Mouse (Mus musculus): ENCODE measurements around the gene Tmem120b. TPM values are rescaled to one million over a fixed set of nuclear protein-coding genes. Genes with fewer than 3 reads are reported as not detected.

The Tmem120b gene
- polyA plus RNA-seq, 1 experiment from 2014 or later: 11.4 TPM

DNA sequence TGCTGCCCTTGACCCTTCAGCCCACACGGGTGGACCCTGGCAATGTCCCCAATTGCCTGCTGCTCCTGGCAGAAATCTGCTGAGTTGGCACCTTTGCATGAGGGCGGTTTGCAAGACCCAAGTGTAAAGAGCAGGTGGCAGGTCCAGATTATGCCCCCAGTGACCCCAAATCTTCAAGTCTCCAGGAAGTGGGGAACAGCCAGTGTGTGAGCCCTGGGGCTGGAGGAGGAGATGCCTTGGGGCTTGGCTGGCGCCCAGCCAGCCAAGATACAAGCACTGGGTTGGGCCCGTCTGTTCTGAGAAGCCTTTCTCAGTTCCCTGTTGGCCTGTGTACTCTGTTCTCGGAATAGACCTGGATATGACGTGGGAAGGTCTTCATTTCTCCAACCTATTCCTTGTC is 40.8 kb upstream of the Tmem120b start:
- Histone ChIP-seq H3K9me3 (replicated peaks; ENCODE audit: control insufficient read depth, low read length) (no peaks in the 10 kb centered on the region), H3K4me3 (ENCODE audit: low read depth, low read length) (no peak overlapping the region), H3K9ac (ENCODE audit: low read depth, low read length) (no peak overlapping the region), H3K27ac (ENCODE audit: low read depth, low read length) (no peak overlapping the region), H3K27me3 (ENCODE audit: control insufficient read depth, insufficient read depth, low read length) (no peaks in the 10 kb centered on the region), H3K36me3 (ENCODE audit: control insufficient read depth, insufficient read depth, low read length) (peaks cover 13% of the 10 kb centered on the region), H3K4me1 (ENCODE audit: control insufficient read depth, insufficient read depth, low read length) (peaks cover 17% of the 10 kb centered on the region), H3K4me2 (no peak overlapping the region)
- 60% methylated on average over 6 of the region's 6 CpGs for WGBS (ENCODE audit: insufficient replicate concordance)
- no peak for ATAC-seq (replicated peaks; ENCODE audit: insufficient number of reproducible peaks, low FRiP score, low TSS enrichment)

DNA sequence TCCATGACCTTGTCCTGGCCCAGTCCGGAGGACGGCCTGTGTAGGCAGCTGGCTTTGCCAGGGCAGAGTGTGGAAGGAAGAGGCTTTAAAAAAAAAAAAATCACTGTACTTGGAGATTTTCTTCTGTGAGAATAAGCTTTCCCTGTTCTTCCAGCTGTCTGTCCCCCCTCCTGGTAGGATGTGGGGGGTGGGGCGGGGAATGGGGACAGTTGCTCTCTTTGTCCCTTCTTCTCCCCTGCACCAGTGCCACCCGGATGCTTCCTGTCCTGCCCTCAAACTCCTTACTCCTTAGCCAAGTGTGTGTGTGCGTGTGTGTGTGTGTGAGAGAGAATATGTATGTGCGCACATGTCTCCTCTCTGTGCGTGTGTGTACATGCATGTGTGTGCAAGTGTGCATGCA is 38.5 kb upstream of the Tmem120b start:
- peaks cover 13% of the 10 kb centered on the region for H3K36me3 ChIP-seq (ENCODE audit: control insufficient read depth, insufficient read depth, low read length)
- H3K9ac ChIP-seq (ENCODE audit: low read depth, low read length): no peak overlapping the region
- H3K4me2 ChIP-seq: no peak overlapping the region
- no peak for ATAC-seq (replicated peaks; ENCODE audit: insufficient number of reproducible peaks, low FRiP score, low TSS enrichment)
- H3K27me3 ChIP-seq (ENCODE audit: control insufficient read depth, insufficient read depth, low read length): no peaks in the 10 kb centered on the region
- H3K4me3 ChIP-seq (ENCODE audit: low read depth, low read length): no peak overlapping the region
- H3K9me3 ChIP-seq (replicated peaks; ENCODE audit: control insufficient read depth, low read length): no peaks in the 10 kb centered on the region
- no peak overlapping the region for H3K27ac ChIP-seq (ENCODE audit: low read depth, low read length)
- H3K4me1 ChIP-seq (ENCODE audit: control insufficient read depth, insufficient read depth, low read length): peaks cover 14% of the 10 kb centered on the region
- 81% methylated on average over 7 of the region's 7 CpGs for WGBS (ENCODE audit: insufficient replicate concordance)

DNA sequence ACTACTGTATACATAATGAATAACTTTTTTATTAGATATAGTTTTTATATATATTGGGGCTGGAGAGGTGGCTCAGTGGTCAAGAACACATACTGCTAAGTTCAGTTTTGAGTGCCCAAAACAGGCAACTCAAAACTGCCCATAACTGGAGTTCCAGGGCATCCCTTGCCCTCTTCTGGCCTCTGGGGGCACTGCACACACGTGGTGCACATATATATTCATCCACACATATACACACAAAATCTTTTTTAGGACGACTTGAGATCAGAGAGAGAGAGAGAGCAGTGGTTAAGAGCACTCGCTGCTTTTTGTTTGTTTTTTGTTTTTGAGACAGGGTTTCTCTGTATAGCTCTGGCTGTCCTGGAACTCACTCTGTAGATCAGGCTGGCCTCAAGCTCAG is 36.9 kb upstream of the Tmem120b start:
- no peaks in the 10 kb centered on the region for H3K9me3 ChIP-seq (replicated peaks; ENCODE audit: control insufficient read depth, low read length)
- no peaks in the 10 kb centered on the region for H3K27me3 ChIP-seq (ENCODE audit: control insufficient read depth, insufficient read depth, low read length)
- H3K36me3 ChIP-seq (ENCODE audit: control insufficient read depth, insufficient read depth, low read length): peaks cover 13% of the 10 kb centered on the region
- peaks cover 15% of the 10 kb centered on the region for H3K4me1 ChIP-seq (ENCODE audit: control insufficient read depth, insufficient read depth, low read length)
- ATAC-seq (replicated peaks; ENCODE audit: insufficient number of reproducible peaks, low FRiP score, low TSS enrichment): no peak
- no peak overlapping the region for H3K9ac ChIP-seq (ENCODE audit: low read depth, low read length)
- WGBS (ENCODE audit: insufficient replicate concordance): 91% methylated on average over 3 of the region's 3 CpGs
- H3K4me3 ChIP-seq (ENCODE audit: low read depth, low read length): no peak overlapping the region
- no peak overlapping the region for H3K4me2 ChIP-seq
- no peak overlapping the region for H3K27ac ChIP-seq (ENCODE audit: low read depth, low read length)

DNA sequence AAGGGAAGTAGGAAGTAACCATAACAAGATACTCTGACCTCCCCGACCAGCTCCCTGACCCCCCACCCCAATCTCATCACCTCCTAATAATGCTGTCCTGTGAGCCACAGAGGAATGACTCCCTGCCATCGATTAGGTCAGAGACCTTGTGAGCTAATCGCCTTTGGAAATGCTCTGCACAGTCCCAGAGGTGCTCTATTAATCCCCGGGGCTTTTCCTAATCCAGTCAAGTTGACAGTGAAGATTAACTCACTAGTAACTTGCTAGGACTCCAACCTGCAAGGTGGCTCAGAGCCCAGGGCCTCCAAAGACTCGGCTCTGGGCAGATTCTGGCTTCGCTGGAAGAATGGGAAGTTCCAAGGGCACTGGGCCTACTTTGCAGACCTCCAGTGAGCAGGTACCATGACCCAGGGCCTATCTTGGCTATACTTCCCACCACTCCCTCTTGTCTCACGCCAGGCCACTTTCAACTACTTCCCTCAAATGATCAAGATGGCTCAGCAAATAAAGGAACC is 34.5 kb upstream of the Tmem120b start:
- Histone ChIP-seq H3K4me3 (ENCODE audit: low read depth, low read length) (no peak overlapping the region), H3K27ac (ENCODE audit: low read depth, low read length) (no peak overlapping the region), H3K4me2 (no peak overlapping the region), H3K9me3 (replicated peaks; ENCODE audit: control insufficient read depth, low read length) (no peaks in the 10 kb centered on the region), H3K4me1 (ENCODE audit: control insufficient read depth, insufficient read depth, low read length) (peaks cover 3% of the 10 kb centered on the region; the same call in 1 of the 2 replicates), H3K9ac (ENCODE audit: low read depth, low read length) (no peak overlapping the region), H3K36me3 (ENCODE audit: control insufficient read depth, insufficient read depth, low read length) (peaks cover 13% of the 10 kb centered on the region), H3K27me3 (ENCODE audit: control insufficient read depth, insufficient read depth, low read length) (no peaks in the 10 kb centered on the region)
- ATAC-seq (replicated peaks; ENCODE audit: insufficient number of reproducible peaks, low FRiP score, low TSS enrichment): no peak
- 71% methylated on average over 7 of the region's 7 CpGs for whole genome bisulfite sequencing (ENCODE audit: insufficient replicate concordance)

DNA sequence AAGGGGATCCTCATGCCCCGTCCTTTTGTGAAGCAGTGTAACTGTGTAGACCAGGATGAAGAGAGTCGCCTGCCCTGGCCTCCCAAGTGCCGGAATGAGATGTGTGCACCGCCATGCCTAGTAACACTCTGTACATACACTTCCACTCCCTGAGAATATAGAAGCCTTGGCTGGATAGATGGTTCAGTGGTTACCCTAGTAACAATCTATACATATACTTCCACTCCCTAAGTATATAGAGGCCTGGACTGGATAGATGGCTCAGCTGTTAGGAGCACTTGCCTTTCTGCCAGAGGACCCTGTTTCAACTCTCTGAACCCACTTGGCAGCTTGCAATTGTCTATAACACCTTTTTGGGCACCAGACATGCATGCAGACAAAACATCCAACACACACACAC is 33.1 kb upstream of the Tmem120b start:
- Histone ChIP-seq H3K4me1 (ENCODE audit: control insufficient read depth, insufficient read depth, low read length) (peaks cover 3% of the 10 kb centered on the region; the same call in 1 of the 2 replicates), H3K36me3 (ENCODE audit: control insufficient read depth, insufficient read depth, low read length) (peaks cover 6% of the 10 kb centered on the region), H3K4me3 (ENCODE audit: low read depth, low read length) (no peak overlapping the region), H3K9ac (ENCODE audit: low read depth, low read length) (no peak overlapping the region), H3K4me2 (no peak overlapping the region), H3K27me3 (ENCODE audit: control insufficient read depth, insufficient read depth, low read length) (no peaks in the 10 kb centered on the region), H3K9me3 (replicated peaks; ENCODE audit: control insufficient read depth, low read length) (no peaks in the 10 kb centered on the region), H3K27ac (ENCODE audit: low read depth, low read length) (no peak overlapping the region)
- no peak for ATAC-seq (replicated peaks; ENCODE audit: insufficient number of reproducible peaks, low FRiP score, low TSS enrichment)
- 85% methylated on average over 4 of the region's 4 CpGs for WGBS (ENCODE audit: insufficient replicate concordance)

DNA sequence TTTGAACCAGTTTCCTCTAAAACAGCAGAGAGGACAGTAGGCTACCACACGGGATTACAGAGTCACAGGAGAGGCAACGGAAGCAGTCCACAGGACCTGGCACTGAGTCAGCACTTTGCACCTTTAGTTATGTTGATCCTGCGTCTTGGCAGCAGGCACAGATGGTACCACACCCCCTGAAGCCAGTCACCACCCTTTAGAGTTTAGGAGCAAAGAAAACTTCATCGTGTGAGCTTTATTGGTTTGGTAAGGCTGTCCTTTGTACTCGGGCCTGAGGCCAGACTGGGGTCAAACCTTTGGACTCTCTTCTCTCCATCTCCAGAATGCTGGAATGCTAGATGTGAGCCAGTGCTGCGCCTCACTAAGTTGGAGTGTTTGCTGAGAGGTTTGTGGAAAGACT is 32.7 kb upstream of the Tmem120b start:
- no peak for ATAC-seq (replicated peaks; ENCODE audit: insufficient number of reproducible peaks, low FRiP score, low TSS enrichment)
- Histone ChIP-seq H3K9ac (ENCODE audit: low read depth, low read length) (0 out of 2 replicates have a peak overlapping the region, but pooled peaks have one; percentile 16), H3K27ac (ENCODE audit: low read depth, low read length) (no peak overlapping the region), H3K4me2 (no peak overlapping the region), H3K4me1 (ENCODE audit: control insufficient read depth, insufficient read depth, low read length) (peaks cover 3% of the 10 kb centered on the region; the same call in 1 of the 2 replicates), H3K36me3 (ENCODE audit: control insufficient read depth, insufficient read depth, low read length) (peaks cover 6% of the 10 kb centered on the region), H3K9me3 (replicated peaks; ENCODE audit: control insufficient read depth, low read length) (no peaks in the 10 kb centered on the region), H3K4me3 (ENCODE audit: low read depth, low read length) (no peak overlapping the region), H3K27me3 (ENCODE audit: control insufficient read depth, insufficient read depth, low read length) (no peaks in the 10 kb centered on the region)
- 49% methylated on average over 6 of the region's 6 CpGs for WGBS (ENCODE audit: insufficient replicate concordance)

DNA sequence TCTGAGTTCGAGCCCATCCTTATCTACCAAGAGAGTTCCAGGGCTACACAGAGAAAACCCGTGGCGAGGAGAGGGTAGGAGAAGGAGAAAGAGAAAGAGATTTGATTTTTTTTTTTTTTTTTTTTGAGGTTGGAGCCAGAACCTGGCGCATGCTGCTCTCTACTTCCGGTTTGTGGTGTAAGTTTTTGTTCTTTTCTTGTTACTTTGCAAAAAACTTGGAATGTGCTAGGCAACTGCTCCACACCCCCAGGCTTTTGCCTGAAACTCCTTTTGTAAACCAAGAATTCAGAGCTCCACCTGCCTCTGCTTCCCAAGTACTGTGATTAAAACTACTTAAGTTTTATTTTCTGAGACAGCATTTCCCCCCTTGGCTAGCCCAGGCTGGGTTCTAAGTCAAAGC is 30.1 kb upstream of the Tmem120b start:
- no peak for ATAC-seq (replicated peaks; ENCODE audit: insufficient number of reproducible peaks, low FRiP score, low TSS enrichment)
- Histone ChIP-seq H3K4me3 (ENCODE audit: low read depth, low read length) (no peak overlapping the region), H3K27me3 (ENCODE audit: control insufficient read depth, insufficient read depth, low read length) (no peaks in the 10 kb centered on the region), H3K4me1 (ENCODE audit: control insufficient read depth, insufficient read depth, low read length) (peaks cover 3% of the 10 kb centered on the region; the same call in 1 of the 2 replicates), H3K36me3 (ENCODE audit: control insufficient read depth, insufficient read depth, low read length) (no peaks in the 10 kb centered on the region), H3K4me2 (no peak overlapping the region), H3K27ac (ENCODE audit: low read depth, low read length) (no peak overlapping the region), H3K9me3 (replicated peaks; ENCODE audit: control insufficient read depth, low read length) (no peaks in the 10 kb centered on the region), H3K9ac (ENCODE audit: low read depth, low read length) (no peak overlapping the region)
- 82% methylated on average over 5 of the region's 5 CpGs for WGBS (ENCODE audit: insufficient replicate concordance)

DNA sequence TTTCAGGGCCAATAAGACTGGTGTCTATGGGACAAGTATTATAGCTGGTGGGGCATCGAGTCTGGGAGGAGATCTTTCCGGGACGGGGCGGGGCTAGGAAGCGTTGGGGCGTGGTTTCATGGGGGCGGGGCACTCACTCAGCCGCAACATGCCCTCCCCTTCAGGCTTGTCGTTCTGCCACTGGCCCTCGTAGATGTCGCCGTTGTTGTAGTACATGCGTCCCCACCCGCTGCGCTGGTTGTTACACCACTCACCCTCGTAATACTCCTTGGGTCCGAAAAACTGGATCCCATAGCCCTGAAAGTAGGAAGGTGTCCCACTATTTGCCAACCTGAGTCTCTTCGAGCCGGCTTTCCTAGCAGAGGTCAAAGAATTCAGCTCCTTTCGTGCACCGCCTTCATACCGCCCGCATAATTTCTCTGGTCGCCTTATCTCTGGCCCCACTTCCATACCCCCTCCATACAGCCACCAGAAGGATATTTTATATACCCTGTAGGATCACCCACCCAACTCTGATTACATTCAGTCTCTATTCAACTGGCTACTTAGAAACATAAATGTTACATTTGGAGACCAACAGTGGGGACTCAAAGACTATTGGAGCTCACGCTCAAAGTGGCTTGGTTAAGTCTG is 29.0 kb upstream of the Tmem120b start:
- no peaks in the 10 kb centered on the region for H3K36me3 ChIP-seq (ENCODE audit: control insufficient read depth, insufficient read depth, low read length)
- no peaks in the 10 kb centered on the region for H3K27me3 ChIP-seq (ENCODE audit: control insufficient read depth, insufficient read depth, low read length)
- no peaks in the 10 kb centered on the region for H3K9me3 ChIP-seq (replicated peaks; ENCODE audit: control insufficient read depth, low read length)
- peaks cover 3% of the 10 kb centered on the region; the same call in 1 of the 2 replicates for H3K4me1 ChIP-seq (ENCODE audit: control insufficient read depth, insufficient read depth, low read length)
- peak overlapping the region; percentile 64 for H3K4me2 ChIP-seq
- peak; percentile 58; the same call in 1 of the 2 replicates for ATAC-seq (replicated peaks; ENCODE audit: insufficient number of reproducible peaks, low FRiP score, low TSS enrichment)
- H3K9ac ChIP-seq (ENCODE audit: low read depth, low read length): peak overlapping the region; percentile 6; the same call in 1 of the 2 replicates
- no peak overlapping the region for H3K27ac ChIP-seq (ENCODE audit: low read depth, low read length)
- 1% methylated on average over 25 of the region's 25 CpGs for WGBS (ENCODE audit: insufficient replicate concordance)
- peak overlapping the region; percentile 35 for H3K4me3 ChIP-seq (ENCODE audit: low read depth, low read length)

DNA sequence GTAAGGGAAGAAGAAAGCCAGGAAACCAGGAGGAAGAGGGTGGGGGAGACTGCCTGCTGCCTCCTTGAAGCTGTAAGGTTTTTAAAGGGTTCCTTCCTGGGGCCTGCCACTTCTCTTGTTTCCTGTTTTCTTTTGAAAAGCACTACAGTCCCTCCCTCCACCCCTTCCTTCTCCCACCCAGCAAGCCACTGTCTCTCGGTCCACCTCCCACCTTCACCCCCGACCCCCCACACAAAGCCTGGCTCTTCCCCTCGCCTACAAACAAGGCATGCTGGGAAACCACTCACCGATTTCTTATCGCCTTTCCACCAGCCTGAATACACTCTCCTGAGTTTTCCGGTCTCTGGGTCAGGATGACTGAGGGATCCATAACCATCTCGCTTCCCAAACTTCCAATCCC is 27.4 kb upstream of the Tmem120b start:
- Histone ChIP-seq H3K27me3 (ENCODE audit: control insufficient read depth, insufficient read depth, low read length) (no peaks in the 10 kb centered on the region), H3K36me3 (ENCODE audit: control insufficient read depth, insufficient read depth, low read length) (no peaks in the 10 kb centered on the region), H3K9ac (ENCODE audit: low read depth, low read length) (no peak overlapping the region), H3K4me2 (no peak overlapping the region), H3K27ac (ENCODE audit: low read depth, low read length) (no peak overlapping the region), H3K4me1 (ENCODE audit: control insufficient read depth, insufficient read depth, low read length) (no peaks in the 10 kb centered on the region), H3K9me3 (replicated peaks; ENCODE audit: control insufficient read depth, low read length) (no peaks in the 10 kb centered on the region), H3K4me3 (ENCODE audit: low read depth, low read length) (no peak overlapping the region)
- WGBS (ENCODE audit: insufficient replicate concordance): 39% methylated on average over 7 of the region's 7 CpGs
- no peak for ATAC-seq (replicated peaks; ENCODE audit: insufficient number of reproducible peaks, low FRiP score, low TSS enrichment)
